Mouse (Mus musculus) megakaryocyte, embryonic 14.5 days (primary cell): ENCODE data around the gene Zic2.

Experiments
- FLI1 ChIP-seq: IDR thresholded peaks from 2 replicates; pipeline ENCODE4 v1.6.1; 2012; ENCODE audit warnings: low read length, inconsistent platforms, mixed read lengths
- GATA1 ChIP-seq: IDR thresholded peaks from 3 replicates; pipeline ENCODE4 v1.6.1; 2012; ENCODE audit warnings: mixed read lengths, low read length, inconsistent platforms, borderline replicate concordance

- TF ChIP-seq GATA1 (no peak), FLI1 (no peak)
These were observed 10.2 kb upstream of the Zic2 start, which contains the start of gene Zic5 for GRCm38 (mm10) chr14:122464763-122465741.
